Mouse (Mus musculus) urinary bladder, postnatal 25 days (tissue): ENCODE measurements at regions not wholly inside any gene's neighbourhood (a gene's known extent, or its start where the extent isn't known, plus 50 kb on each side); places are given as distances from the start of the nearest gene placed in this dataset.

Experiments
- DNase-seq: peaks from one replicate; pipeline ENCODE4 v3.0.0; 2022; ENCODE audit warnings: low spot score

DNA sequence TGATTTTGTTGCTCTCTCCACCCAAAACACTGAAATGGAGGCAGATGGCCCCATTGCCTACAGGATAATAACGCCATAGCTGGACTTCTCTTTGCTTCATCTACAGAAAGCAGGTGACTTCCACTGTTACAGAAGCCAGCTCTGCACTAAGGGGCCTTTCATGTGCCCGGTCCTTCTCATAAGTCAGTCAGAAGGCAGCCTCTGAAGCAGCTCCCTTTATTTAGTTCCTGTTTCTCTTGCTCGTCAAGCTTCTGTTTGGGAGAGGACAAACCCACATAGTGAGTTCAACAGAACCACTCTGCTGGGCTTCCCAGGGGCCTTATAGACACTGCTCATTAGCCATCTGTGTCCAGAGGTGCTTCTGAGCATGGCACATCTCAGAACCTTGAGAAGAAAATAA, 205.1 kb upstream of the Hhip start:
- DNase-seq = no peak

DNA sequence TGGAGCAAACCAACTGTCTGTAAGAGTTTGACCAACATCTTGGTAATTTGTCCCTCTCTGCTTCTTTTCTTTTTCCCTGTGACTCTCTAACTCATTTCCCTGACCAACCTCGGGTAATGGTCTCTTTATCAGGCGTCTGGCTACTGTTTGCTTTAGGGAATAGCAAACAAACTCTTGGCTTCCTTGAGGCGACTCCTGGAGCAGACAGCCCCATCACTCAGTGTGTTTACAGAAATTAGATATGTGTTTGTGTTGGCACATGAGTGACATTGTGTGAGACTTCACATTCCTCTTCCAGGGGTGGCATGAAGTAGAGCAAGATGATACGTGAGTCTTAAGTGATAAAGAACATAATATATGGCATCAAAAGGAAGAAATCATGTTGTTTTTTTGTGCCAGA, 195.7 kb upstream of the Hhip start:
- no peak for DNase-seq

- DNase-seq = no peak
These were observed 193.8 kb upstream of the Hhip start for GRCm38 (mm10) chr8:80251595-80251994.

DNA sequence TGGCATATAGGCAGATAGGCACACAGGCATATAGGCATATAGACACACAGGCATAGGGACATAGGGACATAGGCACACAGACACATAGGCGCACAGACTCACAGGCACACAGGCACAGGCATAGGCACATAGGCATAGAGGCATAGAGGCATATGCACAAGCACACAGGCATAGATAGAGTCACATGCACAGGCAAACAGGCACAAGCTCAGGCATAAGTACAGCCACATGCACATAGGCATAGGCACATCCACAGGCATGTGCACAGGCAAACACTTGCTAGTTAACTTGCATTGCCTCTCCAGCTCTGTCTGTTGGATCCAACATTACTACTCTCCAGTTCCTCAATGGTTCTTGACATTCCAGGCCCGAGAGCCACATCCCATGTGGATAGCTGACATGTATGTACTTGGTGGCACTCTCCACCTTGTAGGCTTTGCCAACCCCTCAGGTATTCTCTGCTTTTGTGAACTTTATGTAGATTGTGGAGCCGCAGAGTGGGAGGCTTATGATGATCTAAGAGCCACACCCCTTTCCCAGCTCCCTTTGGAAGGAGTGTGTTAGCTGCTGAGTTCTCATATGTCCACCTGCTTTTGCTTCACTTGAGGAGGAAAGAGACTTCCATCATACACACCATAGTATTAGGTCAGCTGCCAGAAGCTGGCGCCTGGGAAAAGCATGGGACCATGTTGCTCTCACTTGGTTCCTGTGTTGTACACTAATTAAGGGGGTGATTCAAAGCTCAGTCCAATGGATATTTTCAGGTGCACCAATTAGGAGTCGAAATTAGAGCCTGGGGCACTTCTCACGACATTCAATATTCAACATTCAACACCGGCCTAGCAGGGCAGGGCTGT, 192.7 kb upstream of the Hhip start:
- DNase-seq = no peak

GRCm38 (mm10) chr8:80249762-80250161, 192.0 kb upstream of the Hhip start:
- no peak for DNase-seq

DNA sequence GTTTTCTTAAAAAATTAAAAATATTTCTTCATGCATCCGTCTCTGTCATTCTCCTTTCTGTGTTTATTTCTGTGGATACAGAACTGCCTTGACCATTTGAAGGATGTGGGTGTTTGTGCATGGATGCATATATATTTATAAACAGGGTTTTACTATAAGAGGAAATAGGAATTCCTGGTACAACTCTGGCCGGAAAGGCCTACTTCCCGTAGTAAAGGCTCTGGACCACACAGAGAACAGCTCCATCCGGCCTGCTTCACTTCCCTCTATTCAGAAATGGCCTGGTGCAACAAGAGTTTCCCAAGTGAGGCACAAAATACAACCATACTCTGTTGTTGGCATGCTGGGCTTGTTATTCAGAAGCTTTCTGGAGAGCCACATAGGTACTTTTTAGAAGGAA, 182.1 kb upstream of the Hhip start:
- no peak for DNase-seq

GRCm38 (mm10) chr8:80210361-80210760, 152.6 kb upstream of the Hhip start:
- DNase-seq = no peak

GRCm38 (mm10) chr8:80204678-80205654, 147.2 kb upstream of the Hhip start:
- DNase-seq = no peak

DNA sequence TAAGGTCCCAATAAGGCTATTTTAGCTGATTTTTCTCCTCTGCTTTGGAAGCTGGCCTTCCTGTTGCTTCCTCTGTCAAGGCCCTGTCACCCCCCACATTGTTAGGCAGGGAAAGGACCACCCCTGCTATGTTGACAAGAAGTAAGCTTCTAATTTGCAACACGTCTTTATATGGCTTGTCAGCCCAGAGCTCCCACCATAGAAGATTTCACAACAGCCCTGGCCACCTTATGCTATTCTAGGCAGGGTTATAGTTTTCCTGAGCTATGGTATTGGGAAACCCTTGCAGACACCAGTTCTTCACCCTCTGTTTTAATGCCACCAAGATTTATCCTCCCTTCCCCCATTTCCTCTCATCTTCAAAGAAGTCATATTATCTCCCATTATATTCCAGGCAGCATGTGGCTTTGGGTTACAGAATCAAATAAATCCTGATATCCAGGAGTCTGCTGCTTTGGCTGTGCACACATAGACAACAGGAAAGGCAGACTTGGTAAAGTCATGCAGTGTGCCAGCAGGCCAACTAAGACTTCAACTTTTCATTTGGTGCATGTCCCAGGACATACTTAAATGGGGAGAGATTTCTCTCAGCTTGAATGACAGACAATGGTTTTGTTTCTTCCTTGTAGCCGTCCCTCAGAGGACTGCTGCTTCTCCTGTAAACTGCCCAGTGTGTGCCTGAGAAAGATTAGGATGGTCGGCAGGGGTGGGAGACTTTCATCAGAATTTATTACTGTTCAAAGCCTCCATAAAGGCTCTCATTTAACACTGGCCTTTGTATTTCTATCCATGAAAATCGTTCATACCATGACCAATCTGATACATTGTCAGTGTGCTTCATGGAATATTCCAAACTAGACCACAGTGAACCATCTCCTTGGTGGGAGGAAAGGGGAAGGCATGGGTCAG, 146.2 kb upstream of the Hhip start:
- no peak for DNase-seq

- no peak for DNase-seq
These were observed 139.9 kb upstream of the Hhip start for GRCm38 (mm10) chr8:80197680-80198079.

GRCm38 (mm10) chr8:80190510-80190908, 132.7 kb upstream of the Hhip start:
- DNase-seq = no peak

DNA sequence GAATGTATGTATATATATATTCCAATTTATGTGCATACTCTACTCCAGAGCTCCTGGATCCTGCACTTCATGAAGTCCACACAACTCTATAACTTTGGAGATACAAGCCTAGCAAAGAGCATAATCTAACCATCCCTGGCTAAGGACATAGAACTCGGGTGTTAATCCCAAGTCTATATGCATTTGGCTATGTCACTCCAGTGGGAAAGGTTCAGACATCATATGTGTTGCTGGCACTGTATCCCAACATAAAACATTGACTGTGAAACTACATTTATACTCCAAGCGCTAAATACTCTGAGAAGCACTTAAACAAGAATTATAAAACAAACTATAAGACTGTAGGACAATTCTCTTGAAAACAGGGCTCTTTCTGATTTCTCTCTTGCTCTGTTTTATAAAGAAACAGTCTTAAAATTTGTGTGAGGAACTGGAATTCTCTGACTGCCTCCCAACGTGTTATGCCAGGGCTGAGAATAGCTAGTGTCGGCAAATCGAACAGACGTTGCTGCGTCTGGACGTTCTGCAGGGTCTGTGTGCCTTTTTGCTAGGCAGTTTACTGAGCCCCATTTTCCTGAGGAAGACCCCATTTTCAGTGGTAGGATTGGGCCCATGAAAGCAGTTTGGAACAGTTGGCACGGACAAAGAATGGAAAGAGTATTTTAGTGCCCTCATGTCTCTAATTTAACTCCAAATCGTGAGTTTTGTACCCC, 132.1 kb upstream of the Hhip start:
- no peak for DNase-seq

DNA sequence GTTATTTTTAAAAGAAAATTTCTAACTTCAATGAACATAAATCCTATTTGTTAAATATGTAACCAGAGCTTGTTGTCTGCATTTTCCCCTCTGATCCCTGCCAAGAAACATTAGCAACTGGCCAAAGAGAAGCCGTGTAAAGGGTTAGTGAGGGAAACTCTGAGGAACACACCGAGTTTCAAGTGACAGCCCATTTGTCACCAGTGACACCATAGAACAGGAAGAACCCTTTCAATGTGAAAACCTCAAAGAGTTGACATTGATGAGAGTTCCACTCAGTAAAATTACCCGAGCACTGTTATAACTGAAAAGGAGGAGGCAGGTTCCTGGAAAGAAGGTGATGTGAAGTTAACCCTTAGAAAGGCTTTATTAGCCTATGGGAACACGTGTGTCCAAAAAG, 127.5 kb upstream of the Hhip start:
- DNase-seq = no peak

DNA sequence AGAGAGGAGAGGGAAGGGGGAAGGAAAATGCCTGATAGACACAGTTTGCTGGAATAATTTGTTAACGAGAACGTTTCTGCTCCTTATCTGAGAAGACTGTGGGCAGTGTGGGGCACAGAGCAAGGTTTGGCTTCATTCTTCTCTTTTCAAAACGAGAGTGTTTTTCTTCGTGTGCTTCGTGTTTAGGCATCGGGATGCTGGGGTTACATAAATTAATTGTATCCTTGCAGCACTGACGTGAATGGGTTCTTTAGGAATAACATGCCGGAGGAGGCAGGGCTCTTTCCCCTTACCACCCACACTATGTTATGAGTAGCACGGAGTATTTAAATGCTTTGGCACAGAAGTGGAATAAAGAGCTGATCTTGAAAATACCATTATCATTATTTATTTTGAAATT, 110.9 kb upstream of the Hhip start:
- DNase-seq = no peak

GRCm38 (mm10) chr8:80149458-80150083, 91.8 kb upstream of the Hhip start:
- DNase-seq = no peak

DNA sequence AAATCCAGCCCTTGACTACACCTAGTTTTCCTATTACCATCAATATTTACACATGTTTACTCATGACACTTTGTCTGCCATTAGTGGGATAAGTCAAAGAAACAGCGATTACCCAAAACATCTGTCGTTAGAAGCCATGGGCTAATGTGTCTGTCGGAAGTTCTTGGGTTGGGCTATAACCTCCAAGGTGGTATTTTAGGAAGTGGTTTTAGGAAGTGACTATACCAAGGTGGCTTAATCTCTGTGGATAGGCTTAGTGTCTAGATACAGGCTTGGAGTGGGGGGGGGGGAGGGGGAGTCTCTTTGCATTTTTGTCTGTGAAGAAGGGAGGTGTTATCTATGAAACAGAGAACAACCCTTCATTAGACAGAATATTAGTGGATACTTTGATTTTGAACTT, 90.1 kb upstream of the Hhip start:
- DNase-seq = no peak

GRCm38 (mm10) chr8:80138481-80138880, 80.7 kb upstream of the Hhip start:
- DNase-seq = no peak

DNA sequence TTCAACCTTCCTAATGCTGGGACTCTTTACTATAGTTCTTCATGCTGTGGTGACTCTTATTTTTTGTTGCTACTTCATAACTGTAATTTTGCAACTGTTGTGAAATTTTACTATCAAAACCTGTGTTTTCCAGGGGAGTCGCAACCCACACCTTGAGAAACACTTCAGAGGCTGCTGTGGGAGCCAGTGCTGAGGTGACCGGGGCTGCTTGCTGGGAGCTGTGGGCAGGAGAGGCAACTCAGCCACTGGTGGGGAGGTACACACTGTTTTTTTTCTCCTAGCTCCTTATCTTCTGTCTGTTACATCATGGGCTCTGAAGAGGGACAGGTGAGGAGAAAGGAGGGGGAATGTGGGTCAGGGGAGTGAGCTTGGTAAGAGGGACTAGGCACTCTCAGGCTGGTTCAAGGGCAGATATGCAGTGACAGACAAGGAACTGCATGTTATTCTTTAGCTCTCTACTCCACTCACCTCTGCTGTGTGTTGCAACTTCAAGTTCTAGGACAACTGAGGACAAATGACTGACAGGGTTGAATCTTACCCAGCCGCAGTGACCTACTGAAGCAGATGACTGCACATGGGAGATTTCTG, 62.7 kb upstream of the Hhip start:
- DNase-seq = no peak

- no peak for DNase-seq
These were observed 59.5 kb upstream of the Hhip start for GRCm38 (mm10) chr8:80117328-80117727.
